Mouse (Mus musculus): ENCODE results near the gene Irf2. TPM values are rescaled to one million over a fixed set of nuclear protein-coding genes. Genes with fewer than 3 reads are reported as not detected.

Irf2 gene
- total and polyA plus RNA-seq, 3 experiments = 4.9 to 19.4 TPM; not detected in 1

GRCm38 (mm10) chr8:46785926-46786325 is 46.4 kb downstream of the Irf2 start:
- Histone ChIP-seq H3K79me2 (ENCODE audit: control insufficient read depth, insufficient read depth, low read length, poor library complexity) (peaks cover 16% of the 10 kb centered on the region), H3K9ac (ENCODE audit: control insufficient read depth, low read depth, low read length, poor library complexity, severe bottlenecking) (no peak overlapping the region), H3K36me3 (ENCODE audit: control insufficient read depth in 1 of 2, insufficient read depth in 2 of 2, low read length in 2 of 2) (peaks cover 0 to 39% of the 10 kb centered on the region in 2 experiments; a peak in 2 of 4 replicates), H3K4me3 (ENCODE audit: control insufficient read depth in 1 of 2, insufficient read depth in 1 of 2, low read depth in 2 of 2, low read length in 2 of 2) (no peak overlapping the region), H3K4me1 (ENCODE audit: control insufficient read depth in 1 of 2, insufficient read depth in 2 of 2, low read length in 2 of 2) (peaks cover 16 to 26% of the 10 kb centered on the region in 2 experiments), H3K9me3 (replicated peaks; ENCODE audit: insufficient read depth, low read length) (no peaks in the 10 kb centered on the region), H3K27me3 (ENCODE audit: control insufficient read depth in 1 of 2, insufficient read depth in 2 of 2, low read length in 2 of 2) (no peaks in the 10 kb centered on the region), H3K27ac (ENCODE audit: control insufficient read depth, low read depth, low read length) (no peak overlapping the region)
- DNase-seq (ENCODE audit: low read depth, low spot score) = no peak
- TF ChIP-seq E2F4 (IDR thresholded peaks at IDR 0.05; ENCODE audit: borderline replicate concordance, low read depth, low read length) (no peak), TAL1 (IDR thresholded peaks at IDR 0.05; ENCODE audit: low read length) (peak; percentile 56), SIN3A (IDR thresholded peaks at IDR 0.05; ENCODE audit: low read length) (no peak), TCF12 (IDR thresholded peaks at IDR 0.05; ENCODE audit: low read depth, low read length) (peak; percentile 31; the same call in 1 of the 2 replicates), TBP (IDR thresholded peaks at IDR 0.05; ENCODE audit: low read depth, low read length) (no peak), GATA1 (IDR thresholded peaks at IDR 0.05; ENCODE audit: low read depth, low read length) (0 out of 2 replicates have a peak, but pooled peaks have one; percentile 36), EP300 (IDR thresholded peaks at IDR 0.05; ENCODE audit: low read depth in 1 of 2, low read length in 2 of 2) (peak; percentile 27 to 60; a peak in 3 of 4 replicates), MYC (IDR thresholded peaks at IDR 0.05; ENCODE audit: low read depth, low read length) (no peak), ETS1 (IDR thresholded peaks at IDR 0.05; ENCODE audit: low read depth, low read length) (0 out of 2 replicates have a peak, but pooled peaks have one; percentile 21)

GRCm38 (mm10) chr8:46789091-46789881 is 49.8 kb downstream of the Irf2 start:
- H3K4me3 ChIP-seq (ENCODE audit: control insufficient read depth in 1 of 2, insufficient read depth in 1 of 2, low read depth in 2 of 2, low read length in 2 of 2) = no peak overlapping the region
- H3K9ac ChIP-seq (ENCODE audit: control insufficient read depth, low read depth, low read length, poor library complexity, severe bottlenecking) = 0 out of 2 replicates have a peak overlapping the region, but pooled peaks have one; percentile 2
- DNase-seq (ENCODE audit: low read depth, low spot score) = peak; percentile 93
- H3K79me2 ChIP-seq (ENCODE audit: control insufficient read depth, insufficient read depth, low read length, poor library complexity) = peaks cover 21% of the 10 kb centered on the region
- H3K27ac ChIP-seq (ENCODE audit: control insufficient read depth, low read depth, low read length) = peak overlapping the region; percentile 68
- no peaks in the 10 kb centered on the region for H3K27me3 ChIP-seq (ENCODE audit: control insufficient read depth in 1 of 2, insufficient read depth in 2 of 2, low read length in 2 of 2)
- peaks cover 0 to 61% of the 10 kb centered on the region in 2 experiments; a peak in 2 of 4 replicates for H3K36me3 ChIP-seq (ENCODE audit: control insufficient read depth in 1 of 2, insufficient read depth in 2 of 2, low read length in 2 of 2)
- H3K4me1 ChIP-seq (ENCODE audit: control insufficient read depth in 1 of 2, insufficient read depth in 2 of 2, low read length in 2 of 2) = peaks cover 26 to 55% of the 10 kb centered on the region in 2 experiments
- H3K9me3 ChIP-seq (replicated peaks; ENCODE audit: insufficient read depth, low read length) = no peaks in the 10 kb centered on the region
- TF ChIP-seq RAD21 (IDR thresholded peaks at IDR 0.05; ENCODE audit: low read depth, low read length) (peak; percentile 5), ZNF384 (IDR thresholded peaks at IDR 0.05; ENCODE audit: low read depth, low read length) (peak; percentile 36; the same call in 1 of the 2 replicates), ZKSCAN1 (IDR thresholded peaks at IDR 0.05; ENCODE audit: low read depth, low read length) (no peak), UBTF (IDR thresholded peaks at IDR 0.05; ENCODE audit: borderline replicate concordance, insufficient read depth, low read depth, low read length) (no peak), MEF2A (IDR thresholded peaks at IDR 0.05; ENCODE audit: extremely low read depth, insufficient replicate concordance, low read depth, low read length, poor library complexity, severe bottlenecking) (no peak), MAFK (IDR thresholded peaks at IDR 0.05; ENCODE audit: borderline replicate concordance, low read depth, low read length) (peak; percentile 98), TBP (IDR thresholded peaks at IDR 0.05; ENCODE audit: low read depth, low read length) (no peak; the same call in 1 of the 2 replicates), E2F4 (IDR thresholded peaks at IDR 0.05; ENCODE audit: borderline replicate concordance, low read depth, low read length) (no peak), ZMIZ1 (IDR thresholded peaks at IDR 0.05; ENCODE audit: low read depth, low read length) (no peak), BHLHE40 (IDR thresholded peaks at IDR 0.05; ENCODE audit: borderline replicate concordance, low read depth, low read length) (no peak), SIN3A (IDR thresholded peaks at IDR 0.05; ENCODE audit: low read length) (peak; percentile 77), RCOR1 (IDR thresholded peaks at IDR 0.05; ENCODE audit: low read depth, low read length) (peak; percentile 91), MXI1 (IDR thresholded peaks at IDR 0.05; ENCODE audit: low read depth, low read length) (0 out of 2 replicates have a peak, but pooled peaks have one; percentile 16), NELFE (IDR thresholded peaks at IDR 0.05; ENCODE audit: low read depth, low read length) (no peak), USF2 (IDR thresholded peaks at IDR 0.05; ENCODE audit: borderline replicate concordance in 1 of 2, insufficient read depth in 1 of 2, low read depth in 1 of 2, low read length in 2 of 2) (no peak), MYB (IDR thresholded peaks at IDR 0.05; ENCODE audit: low read depth, low read length) (no peak), SMC3 (IDR thresholded peaks at IDR 0.05; ENCODE audit: low read depth, low read length) (peak; percentile 38), HCFC1 (IDR thresholded peaks at IDR 0.05; ENCODE audit: low read depth, low read length) (no peak), CHD1 (IDR thresholded peaks at IDR 0.05; ENCODE audit: low read depth, low read length) (no peak), POLR2AphosphoS5 (IDR thresholded peaks at IDR 0.05; ENCODE audit: borderline replicate concordance, low read depth, low read length) (no peak), USF1 (IDR thresholded peaks at IDR 0.05; ENCODE audit: low read depth, low read length) (no peak), NRF1 (IDR thresholded peaks at IDR 0.05; ENCODE audit: insufficient read depth, low read depth, low read length, poor library complexity, severe bottlenecking) (no peak)
